Mouse (Mus musculus) heart, embryonic 12.5 days (tissue): ENCODE results near the gene Spsb2. TPM values are rescaled to one million over a fixed set of nuclear protein-coding genes. Genes with fewer than 3 reads are reported as not detected.
"Not testable (repeated sequence)": the region's sequence is repeated elsewhere in the genome, so short reads cannot be mapped to it uniquely, and the experiment has no call there.

Source experiments
- ATAC-seq: fragments of 200-750 bp; cut with Nextera tagmentation; 2 replicates; pipeline ENCODE4 v1.8.0; 2017; ENCODE audit warnings: moderate TSS enrichment, moderate library complexity; ENCODE audit not compliant: insufficient number of reproducible peaks, low FRiP score
- H3K27ac ChIP-seq: fragments of 300-500 bp; sonication (generic); 2 replicates; pipeline ENCODE4 v1.5.1; 2016; ENCODE audit warnings: mild to moderate bottlenecking, moderate library complexity; ENCODE audit not compliant: poor library complexity, severe bottlenecking
- H3K27me3 ChIP-seq: fragments of 300-500 bp; sonication (generic); replicated peaks from 2 replicates; pipeline ENCODE4 v1.6.1; 2016; ENCODE audit warnings: mild to moderate bottlenecking, moderate library complexity
- H3K36me3 ChIP-seq: fragments of 300-500 bp; sonication (generic); 2 replicates; pipeline ENCODE4 v1.6.1; 2016; ENCODE audit warnings: mild to moderate bottlenecking, moderate library complexity
- H3K4me1 ChIP-seq: fragments of 300-500 bp; sonication (generic); replicated peaks from 2 replicates; pipeline ENCODE4 v1.6.1; 2016; ENCODE audit warnings: mild to moderate bottlenecking
- H3K4me2 ChIP-seq: fragments of 300-500 bp; sonication (generic); 2 replicates; pipeline ENCODE4 v1.6.1; 2016; ENCODE audit warnings: mild to moderate bottlenecking, moderate library complexity
- H3K4me3 ChIP-seq: fragments of 300-500 bp; sonication (generic); 2 replicates; pipeline ENCODE4 v1.5.1; 2016; ENCODE audit warnings: mild to moderate bottlenecking
- H3K9ac ChIP-seq: fragments of 300-500 bp; sonication (generic); 2 replicates; pipeline ENCODE4 v1.6.1; 2016; ENCODE audit warnings: mild to moderate bottlenecking, moderate library complexity
- H3K9me3 ChIP-seq: fragments of 300-500 bp; sonication (generic); replicated peaks from 2 replicates; pipeline ENCODE4 v1.6.1; 2016; ENCODE audit warnings: mild to moderate bottlenecking, moderate library complexity
- WGBS: fragments of 180-500 bp; shearing (Covaris S2); methylation state at CpG from one replicate; pipeline ENCODE4 v1.1.7; 2016; 5-methylcytosine and 5-hydroxymethylcytosine counted together
- polyA plus RNA-seq: library from polyadenylated mRNA; unstranded; fragments of >200 nt; fragmentation: Nextera tagmentation; extraction: Ambion mirVana; gene quantifications from 2 replicates; pipeline ENCODE4 v1.2.1, GENCODE M21; 2016

The Spsb2 gene
- polyA plus RNA-seq, 1 experiment from 2014 or later: 8.7 TPM

- not testable (repeated sequence) for ATAC-seq, H3K36me3 ChIP-seq, H3K27me3 ChIP-seq, H3K27ac ChIP-seq, H3K9ac ChIP-seq, H3K9me3 ChIP-seq
- Histone ChIP-seq H3K4me2 (peak overlapping the region; percentile 53), H3K4me3 (peak overlapping the region; percentile 23), H3K4me1 (peaks cover 21% of the 10 kb centered on the region)
- WGBS: 13% methylated on average over 6 of the region's 9 CpGs
Measured at GRCm38 (mm10) chr6:124802400-124802799, 6.1 kb upstream of the Spsb2 start.

- H3K4me3 ChIP-seq: no peak overlapping the region
- peaks cover 27% of the 10 kb centered on the region for H3K4me1 ChIP-seq
- ATAC-seq: no peak
- no peaks in the 10 kb centered on the region for H3K27me3 ChIP-seq
- H3K36me3 ChIP-seq: no peaks in the 10 kb centered on the region
- H3K9me3 ChIP-seq: no peaks in the 10 kb centered on the region
- no peak overlapping the region for H3K27ac ChIP-seq
- 76% methylated on average over 3 of the region's 3 CpGs for WGBS
- H3K4me2 ChIP-seq: no peak overlapping the region
- no peak overlapping the region for H3K9ac ChIP-seq
Measured at GRCm38 (mm10) chr6:124803061-124803460, 5.4 kb upstream of the Spsb2 start.

- not testable (repeated sequence) for H3K9ac ChIP-seq, H3K27ac ChIP-seq, H3K4me3 ChIP-seq, ATAC-seq, H3K36me3 ChIP-seq, H3K4me2 ChIP-seq, H3K9me3 ChIP-seq, H3K27me3 ChIP-seq
- H3K4me1 ChIP-seq: peaks cover 32% of the 10 kb centered on the region
- 92% methylated on average over 4 of the region's 4 CpGs for WGBS
Measured at GRCm38 (mm10) chr6:124803691-124804090, 4.8 kb upstream of the Spsb2 start.

- no peaks in the 10 kb centered on the region for H3K9me3 ChIP-seq
- no peak for ATAC-seq
- 94% methylated on average over 3 of the region's 3 CpGs for WGBS
- H3K4me3 ChIP-seq: no peak overlapping the region
- H3K4me1 ChIP-seq: peaks cover 32% of the 10 kb centered on the region
- no peak overlapping the region for H3K9ac ChIP-seq
- H3K27me3 ChIP-seq: no peaks in the 10 kb centered on the region
- no peak overlapping the region for H3K27ac ChIP-seq
- no peak overlapping the region for H3K4me2 ChIP-seq
- H3K36me3 ChIP-seq: no peaks in the 10 kb centered on the region
Measured at GRCm38 (mm10) chr6:124804341-124804740, 4.1 kb upstream of the Spsb2 start.

- Histone ChIP-seq H3K9ac (peak overlapping the region; percentile 77), H3K9me3 (no peaks in the 10 kb centered on the region)
Measured at GRCm38 (mm10) chr6:124805341-124806321, 2.8 kb upstream of the Spsb2 start.

GRCm38 (mm10) chr6:124806446-124807140, 1.9 kb upstream of the Spsb2 start:
- no peak for ATAC-seq

More at GRCm38 (mm10) chr6:124805341-124806321, 2.8 kb upstream of the Spsb2 start:
- H3K4me3 ChIP-seq: peak overlapping the region; percentile 58
- peak overlapping the region; percentile 83 for H3K4me2 ChIP-seq
- peaks cover 8% of the 10 kb centered on the region for H3K36me3 ChIP-seq
- H3K27ac ChIP-seq: peak overlapping the region; percentile 96
- peaks cover 43% of the 10 kb centered on the region for H3K4me1 ChIP-seq
- ATAC-seq: peak; percentile 90
- WGBS: 2% methylated on average over 34 of the region's 34 CpGs
- H3K27me3 ChIP-seq: no peaks in the 10 kb centered on the region

GRCm38 (mm10) chr6:124807366-124807765, 1.1 kb upstream of the Spsb2 start:
- Histone ChIP-seq H3K9me3 (no peaks in the 10 kb centered on the region), H3K27ac (peak overlapping the region; percentile 95; the same call in 1 of the 2 replicates), H3K4me2 (no peak overlapping the region), H3K9ac (peak overlapping the region; percentile 41; the same call in 1 of the 2 replicates), H3K4me1 (peaks cover 56% of the 10 kb centered on the region), H3K27me3 (no peaks in the 10 kb centered on the region), H3K4me3 (no peak overlapping the region), H3K36me3 (peaks cover 25% of the 10 kb centered on the region)
- no peak for ATAC-seq
- 58% methylated on average over 4 of the region's 4 CpGs for WGBS

More at GRCm38 (mm10) chr6:124806446-124807140, 1.9 kb upstream of the Spsb2 start:
- peaks cover 17% of the 10 kb centered on the region for H3K36me3 ChIP-seq
- 0 out of 2 replicates have a peak overlapping the region, but pooled peaks have one; percentile 5 for H3K9ac ChIP-seq
- no peaks in the 10 kb centered on the region for H3K9me3 ChIP-seq
- peaks cover 49% of the 10 kb centered on the region for H3K4me1 ChIP-seq
- H3K4me2 ChIP-seq: peak overlapping the region; percentile 83
- 81% methylated on average over 7 of the region's 7 CpGs for WGBS
- peak overlapping the region; percentile 96 for H3K27ac ChIP-seq
- peak overlapping the region; percentile 58; the same call in 1 of the 2 replicates for H3K4me3 ChIP-seq
- no peaks in the 10 kb centered on the region for H3K27me3 ChIP-seq

GRCm38 (mm10) chr6:124807986-124808357, 489 bp upstream of the Spsb2 start:
- Histone ChIP-seq H3K27me3 (no peaks in the 10 kb centered on the region), H3K4me3 (peak overlapping the region; percentile 60), H3K4me2 (peak overlapping the region; percentile 84), H3K4me1 (peaks cover 62% of the 10 kb centered on the region), H3K9ac (peak overlapping the region; percentile 79), H3K9me3 (no peaks in the 10 kb centered on the region), H3K27ac (peak overlapping the region; percentile 95), H3K36me3 (peaks cover 29% of the 10 kb centered on the region)
- WGBS: 69% methylated on average over 6 of the region's 6 CpGs
- no peak for ATAC-seq

- H3K4me2 ChIP-seq: peak overlapping the region; percentile 84
- peaks cover 65% of the 10 kb centered on the region for H3K4me1 ChIP-seq
- H3K27me3 ChIP-seq: no peaks in the 10 kb centered on the region
- ATAC-seq: peak; percentile 60
- under 1% methylated on average over 35 of the region's 35 CpGs for WGBS
- peak overlapping the region; percentile 60 for H3K4me3 ChIP-seq
- H3K9me3 ChIP-seq: no peaks in the 10 kb centered on the region
- peak overlapping the region; percentile 79 for H3K9ac ChIP-seq
- H3K36me3 ChIP-seq: peaks cover 29% of the 10 kb centered on the region
- peak overlapping the region; percentile 95 for H3K27ac ChIP-seq
Measured at GRCm38 (mm10) chr6:124809052-124809774, 752 bp downstream of the Spsb2 start.

GRCm38 (mm10) chr6:124809775-124810538, 1.5 kb downstream of the Spsb2 start:
- no peaks in the 10 kb centered on the region for H3K27me3 ChIP-seq
- peaks cover 71% of the 10 kb centered on the region for H3K4me1 ChIP-seq
- H3K36me3 ChIP-seq: peaks cover 30% of the 10 kb centered on the region
- no peak for ATAC-seq
- peak overlapping the region; percentile 79 for H3K9ac ChIP-seq
- H3K27ac ChIP-seq: peak overlapping the region; percentile 95
- 37% methylated on average over 14 of the region's 14 CpGs for WGBS
- H3K4me2 ChIP-seq: peak overlapping the region; percentile 84
- no peaks in the 10 kb centered on the region for H3K9me3 ChIP-seq
- peak overlapping the region; percentile 60 for H3K4me3 ChIP-seq
